Mouse (Mus musculus) neural tube, embryonic 14.5 days (tissue): ENCODE results near the gene Fam192a. TPM values are rescaled to one million over a fixed set of nuclear protein-coding genes. Genes with fewer than 3 reads are reported as not detected.

ENCODE experiments used
- ATAC-seq: fragments of 200-750 bp; cut with Nextera tagmentation; 2 replicates; pipeline ENCODE4 v1.8.0; 2017; ENCODE audit warnings: low read depth, mild to moderate bottlenecking, moderate TSS enrichment, moderate library complexity
- H3K27ac ChIP-seq: fragments of 300-500 bp; sonication (generic); 2 replicates; pipeline ENCODE4 v1.5.1; 2014; ENCODE audit warnings: low read depth, mild to moderate bottlenecking, control low read depth, low read length, moderate library complexity, mixed read lengths
- H3K27me3 ChIP-seq: fragments of 300-500 bp; sonication (generic); 2 replicates; pipeline ENCODE4 v1.6.1; 2014; ENCODE audit warnings: low read length; ENCODE audit not compliant: control insufficient read depth, insufficient read depth
- H3K36me3 ChIP-seq: fragments of 300-500 bp; sonication (generic); 2 replicates; pipeline ENCODE4 v1.6.1; 2014; ENCODE audit warnings: low read length, mixed read lengths; ENCODE audit not compliant: control insufficient read depth, insufficient read depth
- H3K4me1 ChIP-seq: fragments of 300-500 bp; sonication (generic); 2 replicates; pipeline ENCODE4 v1.6.1; 2014; ENCODE audit warnings: low read length; ENCODE audit not compliant: control insufficient read depth, insufficient read depth
- H3K4me2 ChIP-seq: fragments of 300-500 bp; sonication (generic); 2 replicates; pipeline ENCODE4 v1.6.1; 2014; ENCODE audit warnings: mild to moderate bottlenecking, low read depth, low read length, control low read depth
- H3K4me3 ChIP-seq: fragments of 300-500 bp; sonication (generic); 2 replicates; pipeline ENCODE4 v1.5.1; 2014; ENCODE audit warnings: low read depth, low read length, control low read depth, mixed read lengths
- H3K9ac ChIP-seq: fragments of 300-500 bp; sonication (generic); replicated peaks from 2 replicates; pipeline ENCODE4 v1.6.1; 2014; ENCODE audit warnings: low read depth, mild to moderate bottlenecking, control low read depth, low read length, mixed read lengths
- H3K9me3 ChIP-seq: fragments of 300-500 bp; sonication (generic); 2 replicates; pipeline ENCODE4 v1.6.1; 2016; ENCODE audit warnings: low read length; ENCODE audit not compliant: control insufficient read depth
- WGBS: fragments of 180-500 bp; shearing (Covaris S2); extraction: QIAGEN DNeasy Blood & Tissue Kit; methylation state at CpG from one replicate; pipeline ENCODE4 v1.1.7; 2014; 5-methylcytosine and 5-hydroxymethylcytosine counted together
- polyA plus RNA-seq: library from polyadenylated mRNA; unstranded; fragments of >200 nt; fragmentation: Nextera tagmentation; extraction: Ambion mirVana; gene quantifications from 2 replicates; pipeline ENCODE4 v1.2.1, GENCODE M21; 2014

Fam192a gene
- 72.8 and 81.4 TPM in 2 replicates for polyA plus RNA-seq

GRCm38 (mm10) chr8:94601607-94602385 lies at the start of gene Fam192a, which contains the start of gene Rspry1:
TSS of gene Fam192a (minus strand) at chr8:94601997.
TSS of gene Rspry1 (plus strand) at chr8:94601937.
- Histone ChIP-seq H3K4me1 (peaks cover 21% of the 10 kb centered on the region), H3K36me3 (no peaks in the 10 kb centered on the region), H3K4me3 (peak within 1 kb of the TSS; percentile 95), H3K9ac (peak within 1 kb of the TSS; percentile 95), H3K27ac (peak within 1 kb of the TSS; percentile 88), H3K27me3 (0 out of 2 replicates have a peak, but pooled peaks cover 3% of the 10 kb centered on the region), H3K4me2 (peak within 1 kb of the TSS; percentile 98), H3K9me3 (no peaks in the 10 kb centered on the region)
- ATAC-seq: peak; percentile 100
- 1% methylated on average over 52 of the region's 55 CpGs for WGBS

GRCm38 (mm10) chr8:94649496-94649895 lies 47.7 kb upstream of the Fam192a start:
- peaks cover 46% of the 10 kb centered on the region for H3K36me3 ChIP-seq
- H3K9me3 ChIP-seq: no peaks in the 10 kb centered on the region
- no peak overlapping the region for H3K4me2 ChIP-seq
- H3K27me3 ChIP-seq: no peaks in the 10 kb centered on the region
- no peak overlapping the region for H3K4me3 ChIP-seq
- H3K27ac ChIP-seq: no peak overlapping the region
- H3K4me1 ChIP-seq: no peaks in the 10 kb centered on the region
- ATAC-seq: no peak
- 46% methylated on average over 3 of the region's 3 CpGs for WGBS
- no peak overlapping the region for H3K9ac ChIP-seq

- Histone ChIP-seq H3K9ac (no peak overlapping the region), H3K27me3 (no peaks in the 10 kb centered on the region), H3K4me2 (no peak overlapping the region), H3K4me1 (no peaks in the 10 kb centered on the region), H3K4me3 (no peak overlapping the region), H3K9me3 (no peaks in the 10 kb centered on the region), H3K27ac (no peak overlapping the region), H3K36me3 (peaks cover 42% of the 10 kb centered on the region)
- 100% methylated on average over 3 of the region's 3 CpGs for WGBS
- ATAC-seq: no peak
Observed at GRCm38 (mm10) chr8:94646165-94646564, 44.4 kb upstream of the Fam192a start.

GRCm38 (mm10) chr8:94645202-94645601 lies 43.4 kb upstream of the Fam192a start:
- Histone ChIP-seq H3K4me1 (no peaks in the 10 kb centered on the region), H3K9me3 (no peaks in the 10 kb centered on the region), H3K27me3 (no peaks in the 10 kb centered on the region), H3K4me3 (no peak overlapping the region), H3K4me2 (no peak overlapping the region), H3K36me3 (peaks cover 51% of the 10 kb centered on the region), H3K27ac (no peak overlapping the region), H3K9ac (no peak overlapping the region)
- 42% methylated on average over 1 of the region's 1 CpGs for WGBS
- no peak for ATAC-seq

- no peak overlapping the region for H3K9ac ChIP-seq
- WGBS: 92% methylated on average over 3 of the region's 3 CpGs
- H3K36me3 ChIP-seq: peaks cover 55% of the 10 kb centered on the region
- H3K27me3 ChIP-seq: no peaks in the 10 kb centered on the region
- H3K4me1 ChIP-seq: no peaks in the 10 kb centered on the region
- H3K4me3 ChIP-seq: no peak overlapping the region
- H3K4me2 ChIP-seq: no peak overlapping the region
- no peaks in the 10 kb centered on the region for H3K9me3 ChIP-seq
- H3K27ac ChIP-seq: no peak overlapping the region
- ATAC-seq: no peak
Observed at GRCm38 (mm10) chr8:94641938-94642337, 40.1 kb upstream of the Fam192a start.

- Histone ChIP-seq H3K9ac (no peak overlapping the region), H3K27me3 (no peaks in the 10 kb centered on the region), H3K27ac (no peak overlapping the region), H3K4me1 (no peaks in the 10 kb centered on the region), H3K4me2 (no peak overlapping the region), H3K9me3 (no peaks in the 10 kb centered on the region), H3K36me3 (peaks cover 51% of the 10 kb centered on the region), H3K4me3 (no peak overlapping the region)
- no peak for ATAC-seq
- 96% methylated on average over 2 of the region's 2 CpGs for WGBS
Observed at GRCm38 (mm10) chr8:94641183-94641582, 39.4 kb upstream of the Fam192a start.

GRCm38 (mm10) chr8:94634211-94634610 lies 32.4 kb upstream of the Fam192a start:
- Histone ChIP-seq H3K4me1 (no peaks in the 10 kb centered on the region), H3K27me3 (no peaks in the 10 kb centered on the region), H3K9me3 (no peaks in the 10 kb centered on the region), H3K27ac (no peak overlapping the region), H3K4me2 (no peak overlapping the region), H3K36me3 (peaks cover 49% of the 10 kb centered on the region), H3K9ac (no peak overlapping the region), H3K4me3 (no peak overlapping the region)
- ATAC-seq: no peak

GRCm38 (mm10) chr8:94633564-94634194 lies 31.9 kb upstream of the Fam192a start:
- H3K9ac ChIP-seq: no peak overlapping the region
- no peak for ATAC-seq
- H3K9me3 ChIP-seq: no peaks in the 10 kb centered on the region
- H3K27ac ChIP-seq: no peak overlapping the region
- no peaks in the 10 kb centered on the region for H3K27me3 ChIP-seq
- H3K36me3 ChIP-seq: peaks cover 45% of the 10 kb centered on the region
- no peaks in the 10 kb centered on the region for H3K4me1 ChIP-seq
- no peak overlapping the region for H3K4me2 ChIP-seq
- no peak overlapping the region for H3K4me3 ChIP-seq
- 94% methylated on average over 2 of the region's 2 CpGs for WGBS

GRCm38 (mm10) chr8:94624885-94625284 lies 23.1 kb upstream of the Fam192a start:
- H3K4me2 ChIP-seq: no peak overlapping the region
- H3K9ac ChIP-seq: no peak overlapping the region
- ATAC-seq: no peak
- no peaks in the 10 kb centered on the region for H3K4me1 ChIP-seq
- H3K27me3 ChIP-seq: no peaks in the 10 kb centered on the region
- H3K36me3 ChIP-seq: peaks cover 11% of the 10 kb centered on the region
- H3K9me3 ChIP-seq: no peaks in the 10 kb centered on the region
- no peak overlapping the region for H3K27ac ChIP-seq
- 83% methylated on average over 1 of the region's 1 CpGs for WGBS
- H3K4me3 ChIP-seq: no peak overlapping the region
